Mouse (Mus musculus) right cerebral cortex, adult 18-20 months (tissue): ENCODE results near the gene Omp.
A peak's percentile ranks its signal among the peaks of the same experiment; 100 is the strongest.
"Not testable (repeated sequence)": the region's sequence is repeated elsewhere in the genome, so short reads cannot be mapped to it uniquely, and the experiment has no call there.

Source experiments
- DNase-seq: peaks from one replicate; pipeline ENCODE4 v3.0.0; 2022; ENCODE audit warnings: mixed read lengths

Omp gene

DNA sequence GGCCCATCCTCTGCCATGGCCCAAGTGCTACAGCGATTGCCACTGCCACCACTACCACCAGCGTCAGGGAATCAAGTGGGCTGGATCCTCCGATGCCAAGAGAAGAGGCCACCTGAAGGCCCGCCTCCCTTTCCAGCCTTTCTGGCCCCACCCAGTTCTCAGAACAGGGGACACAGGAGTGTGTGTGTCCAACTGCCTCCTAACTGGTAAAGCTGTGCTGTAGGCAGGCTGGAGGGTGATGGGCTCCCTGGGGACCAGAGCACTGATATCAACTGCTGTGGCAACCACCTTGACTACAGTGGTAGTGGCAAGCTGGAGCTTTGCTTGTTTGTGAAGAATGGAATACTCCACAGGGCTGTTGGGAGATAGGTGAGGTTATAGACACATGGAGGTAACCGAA is at the start of gene Omp:
Gene Omp (minus strand): TSS at position 101 of the 400 bp plus-strand sequence.
- DNase-seq: no peak

DNA sequence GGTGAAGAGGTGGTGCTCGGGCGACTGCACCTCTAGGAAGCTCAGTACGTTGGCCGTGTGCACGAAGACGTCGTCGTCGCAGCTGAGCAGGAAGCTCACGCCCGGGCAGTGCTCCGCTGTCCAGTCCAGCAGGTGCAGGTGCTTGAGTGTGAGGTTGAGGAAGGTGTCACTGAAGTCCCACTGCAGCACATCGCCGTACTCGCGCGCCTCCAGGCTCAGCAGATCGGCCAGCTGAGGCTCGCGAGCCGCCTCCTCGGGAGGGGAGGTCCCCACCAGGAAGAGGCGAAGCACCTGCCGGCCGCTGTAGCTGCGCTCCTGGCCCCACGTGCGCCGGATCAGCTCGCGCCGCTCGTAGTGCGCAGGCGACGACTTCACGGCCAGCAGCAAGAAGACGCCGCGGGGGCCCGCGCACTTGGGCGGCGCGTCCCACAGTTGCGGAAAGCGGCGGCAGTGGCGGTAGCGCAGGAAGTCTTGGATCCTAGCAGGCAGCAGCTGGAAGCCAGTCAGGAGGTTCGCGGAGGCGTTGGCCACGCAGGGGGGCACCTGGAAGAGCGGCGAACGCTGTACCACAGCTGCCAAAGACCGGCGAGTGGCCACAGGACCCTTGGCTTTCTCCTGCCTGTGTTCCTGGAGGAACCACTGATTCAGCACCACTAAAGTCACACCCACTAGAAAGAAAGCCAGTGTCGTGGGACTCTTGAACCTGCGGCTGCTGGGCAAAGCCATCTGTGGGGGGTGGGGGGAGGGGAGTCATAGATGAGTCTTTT is 48.9 kb upstream of the Omp start:
- DNase-seq: peak; percentile 44

DNA sequence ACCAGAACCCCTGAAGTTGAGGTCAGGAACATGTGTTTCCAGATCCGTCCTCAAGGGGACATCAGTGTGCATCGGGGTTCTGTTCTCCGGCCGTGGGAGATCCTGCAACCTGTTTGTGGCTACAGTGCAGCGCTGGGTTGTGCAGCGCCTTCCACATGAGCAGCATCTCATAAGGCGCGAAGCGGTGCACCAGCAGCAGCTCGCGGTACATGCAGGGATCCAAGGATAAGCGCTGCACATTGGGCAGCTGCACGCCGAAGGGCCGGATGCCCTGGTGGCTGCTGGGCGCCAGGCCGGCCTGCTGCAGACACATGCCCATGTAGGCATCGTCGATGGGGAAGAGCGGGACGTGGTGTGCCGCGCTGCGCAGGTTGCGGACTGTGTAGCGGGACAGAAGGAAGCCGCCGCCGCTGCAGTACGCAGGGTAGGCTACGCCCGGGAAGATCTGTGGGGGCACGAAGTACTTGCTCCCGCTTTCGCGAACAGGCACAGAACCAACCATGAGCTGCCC is 48.3 kb upstream of the Omp start:
- peak; percentile 17 for DNase-seq

- no peak for DNase-seq
These were observed 46.4 kb upstream of the Omp start for GRCm38 (mm10) chr7:98191571-98192250.

GRCm38 (mm10) chr7:98190578-98190977 is 45.3 kb upstream of the Omp start:
- DNase-seq: no peak

DNA sequence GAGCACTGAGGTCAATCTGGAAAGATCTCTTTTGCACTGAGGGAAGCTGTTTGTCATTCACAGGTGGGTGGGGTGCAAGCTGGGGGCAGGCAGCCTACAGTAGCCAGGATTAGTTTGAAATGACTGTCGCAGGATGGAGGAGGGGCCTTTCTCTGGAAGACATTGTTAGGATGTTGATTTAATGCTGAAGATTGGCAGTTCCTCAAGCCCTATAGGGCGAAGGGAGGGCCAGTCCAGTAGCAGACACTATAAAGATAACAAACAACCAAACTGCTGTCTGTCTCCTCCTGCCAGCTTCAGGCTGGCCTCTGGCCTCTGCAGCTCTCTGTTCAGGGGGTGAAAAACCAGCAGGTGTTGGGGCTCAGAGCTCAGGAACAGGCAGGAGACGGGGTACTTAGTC is 44.4 kb upstream of the Omp start:
- no peak for DNase-seq

GRCm38 (mm10) chr7:98188680-98189079 is 43.4 kb upstream of the Omp start:
- DNase-seq: no peak

GRCm38 (mm10) chr7:98188238-98188637 is 42.9 kb upstream of the Omp start:
- DNase-seq: no peak

DNA sequence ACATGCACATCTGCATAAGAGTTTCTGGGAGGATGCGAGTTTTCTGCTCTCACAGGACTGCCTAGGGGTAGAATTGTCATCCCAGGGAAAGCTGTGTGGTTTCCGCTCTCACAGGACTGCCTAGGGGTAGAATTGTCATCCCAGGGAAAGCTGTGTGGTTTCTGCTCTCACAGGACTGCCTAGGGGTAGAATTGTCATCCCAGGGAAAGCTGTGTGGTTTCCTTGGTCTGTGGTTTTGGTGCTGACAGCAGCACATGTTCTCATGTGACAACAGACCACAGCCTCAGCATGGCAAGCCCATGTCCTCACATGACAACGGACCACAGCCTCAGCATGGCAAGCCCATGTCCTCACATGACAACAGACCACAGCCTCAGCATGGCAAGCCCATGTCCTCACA is 42.0 kb upstream of the Omp start:
- DNase-seq: not testable (repeated sequence)

DNA sequence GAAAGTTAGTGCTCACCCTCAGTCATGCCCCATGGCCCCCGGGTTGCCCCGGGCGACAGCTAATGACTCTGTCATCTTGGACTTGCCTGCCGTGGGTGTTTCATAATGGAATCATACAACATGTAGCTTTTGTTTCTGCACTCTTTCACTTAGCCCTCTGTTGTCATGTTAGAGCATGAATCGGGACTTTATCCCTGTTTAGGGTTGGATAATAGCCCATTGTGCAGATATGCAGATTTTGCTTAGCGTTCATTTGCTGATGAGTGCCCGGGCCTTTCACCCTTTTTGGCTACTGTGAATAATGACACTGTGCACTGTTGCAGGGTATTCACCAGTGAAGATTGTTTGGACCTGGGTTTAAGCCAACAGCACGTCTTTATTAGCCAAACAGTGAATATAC is 41.3 kb upstream of the Omp start:
- DNase-seq: peak; percentile 12

DNA sequence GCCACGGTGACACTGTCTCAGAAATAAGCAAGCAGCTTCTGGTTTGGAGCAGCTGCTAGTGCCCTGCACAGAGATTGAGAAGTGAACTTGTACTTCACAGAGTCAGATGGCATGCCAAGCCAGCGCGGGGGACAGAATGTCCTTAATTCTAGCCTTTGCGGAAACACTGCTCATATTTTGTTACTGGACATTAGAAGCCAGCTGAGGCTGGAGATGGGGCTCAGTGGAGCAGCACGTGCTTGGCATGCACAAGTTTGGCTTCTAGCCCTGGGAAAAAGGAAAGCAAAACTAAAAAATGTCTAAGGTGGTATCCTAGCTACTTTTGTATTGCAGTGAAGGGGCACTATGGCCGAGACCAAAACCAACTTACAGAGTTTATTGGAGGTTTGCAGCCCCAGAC is 40.0 kb upstream of the Omp start:
- no peak for DNase-seq

- no peak for DNase-seq
These were observed 33.4 kb upstream of the Omp start for GRCm38 (mm10) chr7:98178560-98179231.

GRCm38 (mm10) chr7:98177929-98178559 is 32.7 kb upstream of the Omp start, which contains the start of gene Capn5:
TSS of gene Capn5 (minus strand) at chr7:98178274.
- DNase-seq: peak; percentile 68

GRCm38 (mm10) chr7:98177566-98177928 is 32.2 kb upstream of the Omp start:
- no peak for DNase-seq

GRCm38 (mm10) chr7:98177071-98177485 is 31.8 kb upstream of the Omp start:
- DNase-seq: no peak

DNA sequence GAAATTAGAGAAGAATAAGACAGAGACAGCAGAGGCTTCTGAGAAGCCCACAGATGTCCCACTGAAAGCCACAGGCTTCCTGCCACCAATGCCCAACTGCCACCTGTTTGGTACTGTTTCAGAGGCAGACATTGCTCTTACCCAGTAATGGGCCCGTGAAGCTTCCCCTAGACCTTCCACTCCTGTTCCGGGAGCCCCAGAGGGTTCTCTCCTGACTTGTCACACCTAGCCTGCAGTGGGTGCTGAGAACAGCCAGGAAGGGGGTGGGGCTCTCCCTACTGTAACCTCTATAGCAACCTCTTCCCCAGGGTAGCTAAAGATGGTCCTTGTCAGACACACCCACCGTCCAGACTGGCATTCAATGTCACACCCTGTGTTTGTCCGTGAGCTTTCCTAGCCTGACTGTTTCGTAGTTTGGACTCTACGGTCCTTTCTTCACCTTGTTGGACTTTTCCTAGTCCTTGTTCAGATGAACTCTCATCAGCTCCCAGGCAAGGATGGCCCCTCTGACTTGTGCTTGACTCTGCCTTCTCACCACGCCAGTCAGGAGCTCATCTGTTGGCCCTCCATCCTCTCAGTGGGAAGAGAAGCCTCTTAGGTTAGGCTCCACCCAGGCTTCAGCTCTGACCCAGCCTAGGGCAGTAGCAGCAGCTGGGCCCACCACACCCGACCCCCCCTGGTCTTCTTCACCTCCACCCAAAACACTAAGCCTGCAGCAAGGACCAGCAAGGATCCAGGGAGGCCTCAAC is 31.2 kb upstream of the Omp start:
- DNase-seq: no peak

- DNase-seq: no peak
These were observed 29.8 kb upstream of the Omp start for GRCm38 (mm10) chr7:98174883-98175755.

DNA sequence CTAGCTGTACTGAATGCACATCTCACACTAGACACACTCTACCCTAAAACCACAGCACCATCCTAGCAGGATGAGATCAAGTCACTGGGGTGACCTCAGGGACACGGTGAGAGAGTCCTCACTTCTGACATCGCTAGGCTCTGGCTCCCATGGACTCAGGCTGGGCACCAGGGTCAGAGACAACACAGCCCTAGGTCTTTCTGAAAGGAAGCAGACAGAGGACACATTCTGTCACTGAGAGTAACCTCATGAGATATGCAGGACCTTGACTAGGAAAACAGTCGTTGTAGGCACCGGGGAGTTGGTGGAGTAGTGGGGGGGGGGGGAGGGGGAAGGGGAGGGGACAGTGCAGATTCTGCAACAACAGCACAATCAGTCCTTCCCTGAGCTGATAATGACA is 28.1 kb upstream of the Omp start:
- no peak for DNase-seq

DNA sequence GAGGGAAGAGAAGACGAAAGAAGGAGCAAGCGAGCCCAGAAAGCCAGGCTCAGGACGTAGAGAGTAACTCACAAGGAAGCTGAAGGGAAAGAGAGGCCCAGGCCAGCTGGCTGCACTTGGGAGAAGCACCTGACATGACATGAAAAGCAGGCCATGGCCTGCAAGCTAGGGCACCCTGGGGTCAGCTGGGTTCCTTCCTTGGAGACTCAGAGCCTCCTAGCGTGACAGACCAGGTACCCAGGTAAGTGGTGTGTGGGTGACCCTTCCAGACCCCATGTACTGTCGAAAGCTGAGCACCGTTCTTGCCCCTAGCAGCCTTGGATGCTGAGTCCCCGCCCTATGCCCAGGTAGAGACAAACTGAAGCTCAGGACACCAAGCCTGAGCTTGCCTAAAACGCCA is 27.4 kb upstream of the Omp start:
- no peak for DNase-seq

DNA sequence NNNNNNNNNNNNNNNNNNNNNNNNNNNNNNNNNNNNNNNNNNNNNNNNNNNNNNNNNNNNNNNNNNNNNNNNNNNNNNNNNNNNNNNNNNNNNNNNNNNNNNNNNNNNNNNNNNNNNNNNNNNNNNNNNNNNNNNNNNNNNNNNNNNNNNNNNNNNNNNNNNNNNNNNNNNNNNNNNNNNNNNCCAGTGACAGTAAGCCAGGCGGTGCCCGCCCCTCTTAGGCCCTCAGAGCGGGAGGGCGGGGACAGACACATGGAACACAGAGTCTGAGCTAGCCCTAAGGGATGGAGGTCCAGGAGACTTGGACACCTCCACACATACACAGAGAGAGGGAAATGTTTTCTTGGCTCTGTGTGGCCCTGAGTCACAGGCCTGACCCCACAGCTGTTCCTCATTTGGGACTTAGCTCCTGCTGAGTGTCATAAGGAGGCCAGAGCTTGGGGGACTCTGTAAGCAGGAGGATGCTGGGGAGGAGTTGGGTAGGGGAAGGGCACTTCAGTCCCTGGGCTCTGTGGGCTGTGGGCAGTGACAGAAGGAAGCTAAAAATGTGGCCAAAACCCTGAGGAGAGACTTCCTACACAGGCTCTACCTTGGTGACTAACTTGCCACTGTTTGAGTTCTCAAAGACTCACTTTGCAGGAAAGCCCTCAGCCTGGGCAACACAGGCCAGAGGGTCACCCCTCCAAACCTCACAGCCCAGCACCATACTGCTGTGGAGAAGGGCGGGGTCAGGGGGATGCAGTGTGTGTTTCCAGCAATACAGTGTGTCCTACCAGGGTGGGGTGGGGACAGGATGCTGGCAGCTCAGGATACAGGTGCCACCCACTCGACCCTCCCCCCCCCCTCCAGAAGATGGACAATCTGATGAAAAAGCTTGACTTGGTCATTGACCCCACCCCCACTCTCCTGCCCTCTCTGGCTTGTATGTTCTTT is 26.1 kb upstream of the Omp start:
- DNase-seq: no peak
